Comparison of ENCODE assay signal across 8 mouse cellular contexts in the genomic region with DNA sequence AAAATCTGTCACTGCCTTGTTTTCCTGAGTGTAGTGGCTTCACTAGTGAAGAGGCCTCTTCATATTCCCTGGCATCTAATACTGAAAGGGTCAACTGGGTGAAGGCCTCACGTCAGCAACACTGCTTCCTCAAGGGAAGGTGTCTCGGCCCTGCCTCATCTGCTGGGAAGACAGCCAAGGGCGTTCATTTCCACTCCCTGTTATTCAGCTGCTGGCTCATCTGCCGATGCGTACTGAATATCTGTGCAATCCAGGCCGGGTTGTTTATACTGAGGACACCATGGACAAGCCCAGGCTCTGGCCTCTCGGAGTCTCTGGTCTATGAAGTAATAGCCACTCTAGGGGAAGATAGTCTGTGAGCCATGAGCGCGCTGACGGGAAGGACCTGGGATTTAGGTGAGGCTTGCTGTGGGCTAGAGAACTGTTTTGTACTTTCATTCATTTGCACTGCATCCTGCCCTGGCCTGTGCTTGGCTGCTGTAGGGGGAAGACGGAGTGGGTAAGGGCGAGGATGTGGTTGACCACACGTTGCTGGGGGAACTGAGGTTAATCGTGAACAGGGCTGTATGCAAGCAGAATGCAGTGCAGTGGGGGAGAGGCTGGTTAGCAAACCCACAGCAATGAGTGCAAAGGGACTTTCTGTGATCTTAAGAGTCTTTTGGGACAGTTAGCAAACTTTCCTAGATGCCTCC. TPM values are rescaled to one million over a fixed set of nuclear protein-coding genes. Genes with fewer than 3 reads are reported as not detected.
DNase-seq lines count a peak whose midpoint lies in the region; ATAC-seq and TF ChIP-seq lines count a peak whose summit lies in the region.

No protein-coding gene starts in this region.

- POLR2A ChIA-PET in Patski (lab: Charles Lee) = no interaction called here

- no peak for TF ChIP-seq CTCF in cerebellum, adult 2 months (IDR thresholded peaks at IDR 0.05; ENCODE audit: borderline replicate concordance, insufficient read depth, low read depth, low read length)
- TF ChIP-seq CTCF in Patski (IDR thresholded peaks at IDR 0.05) = no peak
- no peak for TF ChIP-seq CTCF in lung, postnatal 0 days (IDR thresholded peaks at IDR 0.05)
- no peak for TF ChIP-seq CTCF in stomach, postnatal 0 days (IDR thresholded peaks at IDR 0.05; ENCODE audit: low read depth)

- no peak overlapping the region for H3K4me3 ChIP-seq in cerebellum, adult 2 months (replicated peaks; ENCODE audit: insufficient read depth, low read depth, low read length)
- H3K4me3 ChIP-seq in lung, postnatal 0 days (ENCODE audit: low read depth, low read length) = no peak overlapping the region
- H3K4me3 ChIP-seq in stomach, postnatal 0 days (ENCODE audit: low read depth, low read length) = no peak overlapping the region
- H3K4me3 ChIP-seq in hindbrain, embryonic 12.5 days = no peak overlapping the region
- no peak overlapping the region for H3K4me3 ChIP-seq in midbrain, embryonic 15.5 days

- H3K4me2 ChIP-seq in lung, postnatal 0 days (replicated peaks; ENCODE audit: low read depth, low read length) = no peak overlapping the region
- no peak overlapping the region for H3K4me2 ChIP-seq in stomach, postnatal 0 days (replicated peaks; ENCODE audit: low read depth)
- H3K4me2 ChIP-seq in hindbrain, embryonic 12.5 days (replicated peaks) = no peak overlapping the region
- no peak overlapping the region for H3K4me2 ChIP-seq in midbrain, embryonic 15.5 days

- no peaks in the 10 kb centered on the region for H3K27me3 ChIP-seq in cerebellum, adult 2 months (ENCODE audit: control insufficient read depth, insufficient read depth, low read length)
- H3K27me3 ChIP-seq in Patski = no peaks in the 10 kb centered on the region
- no peaks in the 10 kb centered on the region for H3K27me3 ChIP-seq in lung, postnatal 0 days (replicated peaks; ENCODE audit: insufficient read depth, low read length)
- H3K27me3 ChIP-seq in stomach, postnatal 0 days (ENCODE audit: control insufficient read depth, insufficient read depth, low read length) = no peaks in the 10 kb centered on the region
- H3K27me3 ChIP-seq in hindbrain, embryonic 12.5 days = no peaks in the 10 kb centered on the region
- H3K27me3 ChIP-seq in midbrain, embryonic 15.5 days (replicated peaks) = no peaks in the 10 kb centered on the region

- CTCF ChIA-PET in Patski (lab: Charles Lee) = interaction anchor here (1.6 to 4.0 kb wide), 2 partner anchors 61 to 88 kb away, joined by 3 to 14 read pairs; no protein-coding TSS in a partner anchor

- in situ Hi-C loops in Patski (cut with MboI; ENCODE audit: low pct_unique_long_range_greater_than_20kb) = no loop called here

- H3K4me1 ChIP-seq in cerebellum, adult 2 months (ENCODE audit: control insufficient read depth, insufficient read depth, low read length) = no peaks in the 10 kb centered on the region; the same call in 1 of the 2 replicates
- H3K4me1 ChIP-seq in lung, postnatal 0 days (ENCODE audit: insufficient read depth, low read depth, low read length) = no peaks in the 10 kb centered on the region
- no peaks in the 10 kb centered on the region for H3K4me1 ChIP-seq in stomach, postnatal 0 days (replicated peaks; ENCODE audit: control insufficient read depth, insufficient read depth)
- no peaks in the 10 kb centered on the region for H3K4me1 ChIP-seq in hindbrain, embryonic 12.5 days
- H3K4me1 ChIP-seq in midbrain, embryonic 15.5 days = no peaks in the 10 kb centered on the region

- no peak for TF ChIP-seq POLR2A in cerebellum, adult 2 months (IDR thresholded peaks at IDR 0.05; ENCODE audit: borderline replicate concordance, insufficient read depth, low read length)

- 0 out of 2 replicates have a peak, but pooled peaks cover 5% of the 10 kb centered on the region for H3K36me3 ChIP-seq in lung, postnatal 0 days (ENCODE audit: insufficient read depth, low read length)
- H3K36me3 ChIP-seq in stomach, postnatal 0 days (ENCODE audit: control insufficient read depth, insufficient read depth, low read length) = no peaks in the 10 kb centered on the region
- peaks cover 28% of the 10 kb centered on the region for H3K36me3 ChIP-seq in hindbrain, embryonic 12.5 days
- H3K36me3 ChIP-seq in midbrain, embryonic 15.5 days (replicated peaks) = 0 out of 2 replicates have a peak, but pooled peaks cover 5% of the 10 kb centered on the region

- TF ChIP-seq EP300 in lung, postnatal 0 days (IDR thresholded peaks at IDR 0.05) = peak; percentile 48; the same call in 1 of the 2 replicates
- no peak for TF ChIP-seq EP300 in stomach, postnatal 0 days (optimal IDR thresholded peaks at IDR 0.05)

- H3K27ac ChIP-seq in cerebellum, adult 2 months (ENCODE audit: insufficient read depth, low read length) = 0 out of 2 replicates have a peak overlapping the region, but pooled peaks have one; percentile 25
- 0 out of 2 replicates have a peak overlapping the region, but pooled peaks have one; percentile 26 for H3K27ac ChIP-seq in lung, postnatal 0 days (ENCODE audit: low read length)
- H3K27ac ChIP-seq in stomach, postnatal 0 days (replicated peaks) = no peak overlapping the region
- H3K27ac ChIP-seq in hindbrain, embryonic 12.5 days = no peak overlapping the region
- H3K27ac ChIP-seq in midbrain, embryonic 15.5 days = no peak overlapping the region

- DNase-seq in cerebellum, adult 2 months = no peak
- no peak for DNase-seq in cerebellum, adult 8-10 months
- DNase-seq in Patski (ENCODE audit: low read depth, low spot score) = peak; percentile 24
- peak; percentile 59 to 67 for DNase-seq in heart, adult 9 months (ENCODE audit: low spot score in 2 of 2)
- peak; percentile 77 for DNase-seq in lung, postnatal 0 days (ENCODE audit: low spot score)
- DNase-seq in stomach, postnatal 0 days (ENCODE audit: low spot score) = peak; percentile 17

- 63% methylated on average over 14 of the region's 14 CpGs for whole genome bisulfite sequencing in cerebellum, adult 2 months
- 57% methylated on average over 14 of the region's 14 CpGs for WGBS in lung, postnatal 0 days
- WGBS in stomach, postnatal 0 days = 69% methylated on average over 14 of the region's 14 CpGs
- 88% methylated on average over 14 of the region's 14 CpGs for WGBS in hindbrain, embryonic 12.5 days
- WGBS in midbrain, embryonic 15.5 days = 88% methylated on average over 14 of the region's 14 CpGs

- ATAC-seq in Patski = peak; percentile 65
- ATAC-seq in lung, postnatal 0 days = peak; percentile 89
- peak; percentile 38; the same call in 1 of the 2 replicates for ATAC-seq in stomach, postnatal 0 days (ENCODE audit: low FRiP score, low TSS enrichment)
- ATAC-seq in hindbrain, embryonic 12.5 days (ENCODE audit: low FRiP score) = no peak
- no peak for ATAC-seq in midbrain, embryonic 15.5 days (replicated peaks)

- no peak overlapping the region for H3K9ac ChIP-seq in lung, postnatal 0 days (replicated peaks; ENCODE audit: low read depth)
- no peak overlapping the region for H3K9ac ChIP-seq in stomach, postnatal 0 days (ENCODE audit: low read length)
- H3K9ac ChIP-seq in hindbrain, embryonic 12.5 days = no peak overlapping the region
- H3K9ac ChIP-seq in midbrain, embryonic 15.5 days = no peak overlapping the region

- H3K9me3 ChIP-seq in lung, postnatal 0 days (ENCODE audit: low read length) = no peaks in the 10 kb centered on the region
- H3K9me3 ChIP-seq in stomach, postnatal 0 days (ENCODE audit: control insufficient read depth, low read length) = no peaks in the 10 kb centered on the region
- H3K9me3 ChIP-seq in hindbrain, embryonic 12.5 days (replicated peaks) = no peaks in the 10 kb centered on the region
- no peaks in the 10 kb centered on the region for H3K9me3 ChIP-seq in midbrain, embryonic 15.5 days

RNA-seq across cellular contexts. Expression of a gene that starts 43.8 kb away (rescaled TPM):
- polyA plus RNA-seq in cerebellum, adult 2 months (2012; rRNA removed) = not detected in 2 replicates
- polyA plus RNA-seq in Patski (2021) = not detected
- polyA plus RNA-seq in lung, postnatal 0 days (2015; fragmentation: Nextera tagmentation; extraction: Ambion mirVana) = not detected in 2 replicates
- polyA plus RNA-seq in stomach, postnatal 0 days (2015; fragmentation: Nextera tagmentation; extraction: Ambion mirVana) = not detected in 2 replicates
- polyA plus RNA-seq in hindbrain, embryonic 12.5 days (2016; fragmentation: Nextera tagmentation; extraction: Ambion mirVana) = not detected in 2 replicates
- polyA plus RNA-seq in midbrain, embryonic 15.5 days (2015; fragmentation: Nextera tagmentation; extraction: Ambion mirVana) = not detected in 2 replicates

RNA-seq across cellular contexts. Expression of a gene that starts 57.3 kb away (rescaled TPM):
- polyA plus RNA-seq in cerebellum, adult 2 months (2012; rRNA removed) = 1.4 and 2.6 TPM in 2 replicates
- polyA plus RNA-seq in Patski (2021) = 2.2 TPM
- polyA plus RNA-seq in lung, postnatal 0 days (2015; fragmentation: Nextera tagmentation; extraction: Ambion mirVana) = not detected in 2 replicates
- polyA plus RNA-seq in stomach, postnatal 0 days (2015; fragmentation: Nextera tagmentation; extraction: Ambion mirVana) = not detected in 2 replicates
- polyA plus RNA-seq in hindbrain, embryonic 12.5 days (2016; fragmentation: Nextera tagmentation; extraction: Ambion mirVana) = not detected in 2 replicates
- polyA plus RNA-seq in midbrain, embryonic 15.5 days (2015; fragmentation: Nextera tagmentation; extraction: Ambion mirVana) = not detected in 2 replicates

Comparison
In these comparisons a context has a peak if more than half of its experiments do, and no peak if none do; other contexts are left out.
1. DNase-seq: peak in Patski (single experiment), heart, adult 9 months (2 of 2), lung, postnatal 0 days (single experiment) and stomach, postnatal 0 days (single experiment); none in cerebellum, adult 2 months (0 of 2) and cerebellum, adult 8-10 months (single experiment).
2. H3K27ac ChIP-seq: peak in cerebellum, adult 2 months (single experiment) and lung, postnatal 0 days (single experiment); none in stomach, postnatal 0 days (single experiment), hindbrain, embryonic 12.5 days (single experiment) and midbrain, embryonic 15.5 days (single experiment).
3. ATAC-seq: peak in Patski (single experiment), lung, postnatal 0 days (single experiment) and stomach, postnatal 0 days (single experiment); none in hindbrain, embryonic 12.5 days (single experiment) and midbrain, embryonic 15.5 days (single experiment).